Mouse (Mus musculus): ENCODE results near the gene Zcchc24.

DNA sequence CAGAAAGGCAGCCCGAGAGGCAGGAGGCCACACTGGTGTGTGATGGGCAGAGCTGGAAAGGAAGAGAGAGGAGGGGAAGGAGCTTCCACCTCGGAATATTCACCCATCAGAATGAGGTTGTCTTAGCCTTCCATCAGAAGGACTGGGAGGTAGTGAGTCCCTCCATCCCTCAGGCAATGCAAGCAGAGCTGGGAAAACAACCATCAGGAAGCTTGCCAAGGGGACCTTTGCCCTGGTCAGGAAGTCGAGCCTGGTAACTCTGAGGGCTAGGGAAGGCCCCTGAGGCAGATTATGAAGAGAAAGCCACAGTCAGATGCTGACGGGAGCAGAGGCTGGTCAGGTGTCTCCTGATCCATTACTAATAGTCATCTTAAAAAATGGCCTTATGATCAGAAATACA is 43.1 kb downstream of the Zcchc24 start:
- TF ChIP-seq CTCF (IDR thresholded peaks at IDR 0.05; ENCODE audit: low read depth, low read length): no peak
- no peak for TF ChIP-seq POLR2A (IDR thresholded peaks at IDR 0.05; ENCODE audit: extremely low read depth, insufficient read depth, low read length)
